Mouse (Mus musculus) thymus, postnatal 10 days (tissue): ENCODE results near the gene Lrrc74b.
"Not testable (repeated sequence)": the region's sequence is repeated elsewhere in the genome, so short reads cannot be mapped to it uniquely, and the experiment has no call there.

Experiments
- DNase-seq, 2 experiments: peaks; one replicate each; pipeline ENCODE4 v3.0.0; 2021; ENCODE audit warnings: low spot score in 2 of 2

The Lrrc74b gene

DNA sequence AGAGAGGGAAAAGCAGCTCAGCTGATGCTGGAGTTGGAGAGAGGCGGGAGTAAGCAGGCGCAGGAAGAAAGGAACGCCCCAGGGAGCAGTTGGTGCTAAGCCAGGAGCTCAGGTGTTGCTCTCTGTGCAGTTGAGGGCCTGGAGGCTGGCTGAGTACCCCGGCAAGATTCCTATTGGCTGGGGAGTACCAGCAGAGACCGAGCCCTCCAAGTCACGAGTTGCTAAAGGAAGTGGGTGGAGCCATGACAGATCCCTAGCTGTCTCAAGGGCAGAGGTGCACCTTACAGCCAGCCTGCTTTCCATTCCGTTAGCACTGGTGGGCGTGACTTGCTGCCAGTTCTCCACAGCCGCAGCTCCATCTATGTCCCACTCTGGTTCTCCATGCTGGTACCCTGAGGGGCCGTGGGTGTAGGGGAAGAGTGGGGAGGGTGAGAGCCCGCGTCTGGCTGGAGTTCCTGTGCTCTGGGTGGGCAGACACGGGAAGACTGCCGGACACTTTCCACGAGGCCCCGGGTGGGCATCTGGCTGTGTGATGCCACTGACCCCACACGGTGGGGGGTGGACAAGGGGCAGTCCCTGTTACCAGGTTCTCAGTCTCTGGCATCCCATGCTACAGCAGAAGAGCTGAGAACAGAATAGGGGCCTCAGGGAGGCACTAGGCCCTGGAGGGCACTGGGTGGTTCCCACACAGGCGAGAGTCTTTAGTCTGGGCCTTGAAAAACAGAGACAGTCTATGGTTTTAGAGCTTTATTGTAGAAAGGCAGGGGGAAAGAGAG, 6.9 kb downstream of the Lrrc74b start:
- peak; percentile 68 to 70 for DNase-seq

DNA sequence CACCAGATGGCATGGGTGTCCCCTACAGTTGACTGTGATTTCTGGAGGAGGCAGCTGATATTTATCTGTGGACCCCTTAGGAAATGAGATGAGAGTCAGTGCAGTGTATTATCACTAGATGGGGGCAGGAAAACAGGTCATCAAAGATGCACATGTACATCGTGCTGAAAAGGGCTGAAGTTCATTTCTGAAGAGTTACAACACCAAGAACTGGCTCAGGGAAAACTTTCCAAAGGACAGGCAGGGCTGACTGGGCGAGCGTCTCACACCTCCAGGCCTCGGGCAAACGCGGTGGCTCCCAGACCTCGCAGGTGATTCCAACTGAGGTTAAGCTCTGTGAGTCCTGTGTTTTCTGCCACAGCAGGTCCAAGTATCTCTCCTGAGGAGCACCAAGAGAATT, 8.2 kb downstream of the Lrrc74b start:
- no peak for DNase-seq

DNA sequence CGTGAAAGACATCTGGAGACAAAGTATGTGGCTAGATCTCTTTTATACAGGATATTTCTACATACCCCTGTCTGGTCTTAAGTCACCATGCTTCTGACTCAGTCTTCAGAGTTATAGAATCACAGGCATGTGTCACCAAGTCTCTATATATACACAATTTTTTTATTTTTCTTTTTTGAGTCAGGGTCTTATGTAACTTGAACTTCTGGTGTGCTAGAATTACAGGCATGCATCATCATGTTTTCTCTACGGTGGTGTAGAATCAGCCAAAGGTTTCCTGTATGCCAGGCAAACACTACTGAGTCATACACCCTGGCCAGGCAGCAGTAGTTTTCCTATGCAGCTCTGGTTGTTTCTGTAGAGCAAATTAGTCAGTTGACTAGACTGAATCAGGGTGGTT, 18.4 kb downstream of the Lrrc74b start:
- no peak for DNase-seq

- no peak for DNase-seq
Observed at GRCm38 (mm10) chr16:17536584-17536983, 24.5 kb downstream of the Lrrc74b start.

DNA sequence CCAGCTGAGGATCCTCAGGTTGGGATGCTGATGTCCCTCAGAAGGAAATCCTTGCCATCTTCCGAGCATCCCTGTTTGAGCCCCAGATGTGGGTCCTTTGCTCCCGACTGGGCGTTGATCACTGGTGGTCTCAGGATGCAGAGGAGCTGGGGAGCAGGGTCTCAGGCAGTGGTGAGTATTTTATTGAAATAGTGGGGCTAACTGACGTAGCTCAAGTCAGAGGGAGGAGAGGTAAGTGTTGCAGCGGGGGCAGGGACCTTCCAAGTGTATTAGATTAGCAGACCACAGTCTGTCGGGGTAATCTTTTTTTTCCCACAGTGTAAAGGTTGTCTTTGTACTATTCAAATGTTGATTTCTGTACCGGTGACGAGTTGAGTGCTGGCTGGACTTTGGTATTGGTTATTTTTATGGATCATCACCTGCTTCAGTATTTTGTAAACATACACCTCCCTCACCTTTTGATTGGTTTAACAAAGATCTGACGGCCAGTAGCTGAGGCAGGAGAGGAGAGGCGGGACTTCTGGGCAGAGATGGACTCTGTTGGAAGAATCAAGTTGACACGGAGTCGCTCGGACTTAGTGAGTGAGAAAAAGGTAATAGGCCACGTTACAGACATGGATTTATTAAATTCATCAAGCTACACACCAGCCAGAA, 28.2 kb downstream of the Lrrc74b start:
- no peak for DNase-seq

- DNase-seq: no peak
Observed at GRCm38 (mm10) chr16:17532271-17532670, 28.8 kb downstream of the Lrrc74b start.

DNA sequence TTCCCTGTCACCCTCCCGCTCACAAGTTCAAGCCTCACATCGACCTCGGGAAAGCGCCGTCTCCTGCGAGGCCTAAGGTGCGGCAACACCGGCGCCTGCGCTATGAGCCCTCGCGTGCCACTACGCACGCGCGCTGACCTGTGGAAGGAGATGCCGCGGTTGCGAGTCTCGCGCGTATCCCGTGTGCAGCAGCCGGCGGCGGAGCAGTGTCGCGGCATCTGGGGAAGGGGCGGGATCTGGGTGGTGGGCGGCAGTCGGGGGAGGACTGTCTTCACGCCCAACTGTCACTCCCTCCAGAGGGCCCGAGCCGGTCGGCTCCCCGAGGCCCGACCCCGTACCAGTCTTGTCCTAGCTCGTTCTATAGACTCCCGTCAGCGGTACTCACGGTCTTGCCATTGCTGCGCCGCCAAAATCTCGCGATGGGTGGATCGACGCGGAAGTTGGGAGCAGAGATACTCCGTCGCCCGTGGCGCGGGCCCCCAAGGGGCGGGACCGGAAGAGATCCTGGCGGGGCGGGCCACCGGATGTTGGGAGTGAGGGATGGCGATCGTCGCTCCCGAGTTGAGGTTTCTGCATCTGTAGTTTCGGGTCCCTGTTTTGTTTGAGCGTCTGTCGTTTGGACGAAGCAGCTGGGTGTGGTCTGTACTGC, 30.3 kb downstream of the Lrrc74b start, which contains the start of gene Thap7:
Gene Thap7 (minus strand): TSS at position 497 of the 649 bp plus-strand sequence.
- DNase-seq: peak; percentile 95 to 98

GRCm38 (mm10) chr16:17529981-17530586, 31.0 kb downstream of the Lrrc74b start:
- DNase-seq: no peak

DNA sequence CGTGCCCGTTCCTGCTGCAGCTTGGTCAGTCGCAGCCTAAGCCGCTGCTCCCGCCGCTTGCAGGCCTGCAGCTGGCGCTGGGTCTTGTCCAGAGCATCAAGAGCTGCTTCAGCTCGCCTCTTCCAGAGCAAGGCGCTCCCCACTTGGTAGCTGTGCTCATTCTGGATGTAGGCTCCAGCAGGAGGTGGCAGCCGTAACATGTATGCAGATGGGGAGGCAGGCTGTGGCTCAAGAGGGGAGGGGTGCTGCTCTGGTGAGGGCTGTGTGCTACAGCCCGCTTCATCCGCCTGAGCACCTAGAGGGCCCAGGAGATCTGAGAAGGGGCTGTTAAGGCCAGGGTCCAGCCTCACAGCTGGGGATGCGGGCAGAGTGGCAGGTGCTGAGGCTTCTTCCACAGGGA, 32.8 kb downstream of the Lrrc74b start:
- no peak for DNase-seq

DNA sequence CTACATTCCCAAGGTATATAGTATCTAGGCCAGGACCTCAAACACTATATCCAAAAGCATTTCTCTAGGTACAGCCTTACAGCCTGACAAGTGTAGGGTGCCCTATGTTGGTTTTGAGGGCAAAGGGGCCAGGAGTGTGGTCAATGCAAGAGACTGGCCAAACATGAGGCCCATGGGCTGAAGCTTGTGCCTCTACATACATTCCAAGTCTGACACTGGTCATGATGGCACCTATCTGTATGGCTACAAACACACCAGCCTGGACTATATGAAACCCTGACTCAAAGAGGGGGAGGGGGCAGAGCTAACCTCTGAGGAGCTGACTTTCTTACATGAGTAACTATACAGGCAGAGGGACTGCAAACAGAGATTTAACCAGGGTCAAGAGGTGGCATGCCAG, 33.4 kb downstream of the Lrrc74b start:
- no peak for DNase-seq

GRCm38 (mm10) chr16:17526223-17526622, 34.8 kb downstream of the Lrrc74b start:
- DNase-seq: no peak

DNA sequence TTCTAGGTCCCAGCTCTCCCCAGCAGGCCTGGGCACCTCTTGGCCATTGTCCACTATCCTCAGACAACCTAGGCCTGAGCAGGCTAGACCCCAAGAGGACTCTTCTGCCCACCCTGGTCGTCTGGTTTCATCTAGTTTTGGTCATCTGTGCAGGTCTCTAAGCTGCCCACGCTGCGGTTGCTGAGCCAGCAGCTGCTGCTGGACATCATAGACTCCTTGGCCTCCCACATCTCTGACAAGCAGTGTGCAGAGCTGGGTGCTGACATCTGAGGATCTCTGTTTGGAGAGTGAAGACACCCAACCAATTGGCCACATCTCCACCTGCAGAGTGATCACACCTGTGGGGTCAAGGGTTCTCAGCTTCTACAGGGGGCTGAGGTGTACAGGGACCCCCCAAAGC, 35.5 kb downstream of the Lrrc74b start:
- DNase-seq: no peak

GRCm38 (mm10) chr16:17524156-17524555, 36.9 kb downstream of the Lrrc74b start:
- DNase-seq: no peak

DNA sequence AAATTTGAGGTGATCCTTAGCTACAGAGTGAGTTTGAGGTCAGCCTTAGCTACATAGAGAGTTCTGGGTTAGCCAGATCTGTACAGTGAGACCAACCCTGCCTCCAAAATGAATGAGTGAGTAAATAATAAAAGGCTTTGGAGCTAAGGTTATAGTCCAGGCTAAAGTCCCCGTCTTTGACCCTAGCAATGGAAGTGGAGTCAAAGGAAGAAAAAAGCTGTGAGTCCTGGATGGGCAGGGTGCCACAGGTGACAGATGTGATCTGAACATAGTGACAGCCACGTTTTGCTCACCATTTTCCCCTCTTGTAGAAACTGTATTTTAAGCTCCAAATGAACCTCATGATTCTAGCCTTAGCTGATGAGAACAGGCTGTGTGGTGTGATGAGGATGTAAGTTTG, 42.1 kb downstream of the Lrrc74b start:
- no peak for DNase-seq

DNA sequence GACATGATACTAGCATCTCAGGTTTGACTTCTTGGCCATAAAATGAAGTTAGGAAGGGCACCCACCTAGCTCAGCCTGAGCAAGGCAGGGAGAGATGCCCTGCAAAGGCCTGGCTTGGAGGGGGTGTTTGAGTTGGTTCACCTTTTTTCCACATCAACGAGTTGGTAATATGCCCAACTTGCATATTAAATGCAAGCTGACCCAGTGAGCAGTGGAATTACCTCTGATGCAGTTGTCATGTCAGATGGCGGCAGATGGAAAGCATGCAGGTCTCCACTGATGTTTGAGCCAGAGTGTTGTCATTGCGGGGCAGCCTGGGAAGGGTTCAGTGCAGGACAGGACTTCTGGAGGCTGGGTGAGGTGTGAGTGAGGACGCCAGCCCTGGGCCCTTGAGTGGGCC, 49.6 kb downstream of the Lrrc74b start:
- no peak for DNase-seq

DNA sequence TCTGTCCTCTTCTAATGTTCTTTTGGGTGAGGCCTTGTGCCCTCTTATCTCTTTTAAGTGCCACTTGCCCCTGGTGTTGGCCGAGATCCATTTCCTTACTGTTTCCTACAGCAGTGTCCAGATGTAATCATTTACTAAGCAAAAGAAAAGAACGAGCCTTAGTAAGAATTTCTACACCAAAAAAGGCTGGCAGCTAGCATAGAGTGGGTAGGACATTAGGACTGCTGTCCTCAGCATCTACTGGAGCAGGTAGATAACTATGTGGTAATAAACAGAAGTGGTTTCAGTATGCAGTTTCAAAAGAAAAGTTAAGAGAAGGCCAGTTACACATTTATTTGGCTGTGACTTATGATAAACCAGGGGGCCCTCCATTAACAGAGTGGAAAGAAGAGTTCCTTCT, 50.4 kb downstream of the Lrrc74b start:
- no peak for DNase-seq

DNA sequence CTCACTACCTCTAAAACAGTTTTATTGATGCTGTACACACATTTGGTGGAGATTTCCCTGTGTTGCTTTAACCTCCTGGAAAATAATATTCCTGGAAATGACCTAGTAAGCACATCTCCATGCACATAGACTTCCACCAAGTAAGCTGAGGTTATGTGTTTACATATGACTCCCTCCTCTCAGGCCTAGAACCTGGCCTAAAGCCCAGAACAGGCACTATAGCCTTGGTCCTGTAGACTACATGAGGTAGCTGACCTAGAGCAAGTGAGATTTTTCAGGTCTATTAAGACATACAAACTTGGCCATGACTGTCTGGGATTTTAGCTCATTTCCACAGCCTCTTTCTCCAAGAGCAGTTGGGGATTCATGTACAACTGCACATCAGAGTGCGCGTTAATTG, 50.9 kb downstream of the Lrrc74b start:
- DNase-seq: no peak

DNA sequence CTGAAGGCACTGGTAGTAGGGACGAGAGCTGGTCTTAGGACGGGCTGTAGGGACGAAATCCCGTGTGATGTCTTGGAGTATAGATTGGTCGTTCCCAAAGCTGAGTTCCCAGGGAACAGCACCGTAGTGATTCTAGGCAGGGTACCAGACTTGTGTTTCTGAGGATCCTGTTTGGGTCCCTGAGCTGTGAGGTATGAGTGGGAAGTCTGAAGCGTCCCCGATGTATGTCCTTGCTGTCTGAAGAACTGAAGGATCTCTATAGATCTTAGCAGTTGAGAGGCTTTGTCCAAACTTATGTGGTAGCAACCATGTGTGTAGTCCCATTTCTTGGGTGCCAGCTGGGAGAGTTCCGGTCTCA, 51.8 kb downstream of the Lrrc74b start:
- DNase-seq: no peak

DNA sequence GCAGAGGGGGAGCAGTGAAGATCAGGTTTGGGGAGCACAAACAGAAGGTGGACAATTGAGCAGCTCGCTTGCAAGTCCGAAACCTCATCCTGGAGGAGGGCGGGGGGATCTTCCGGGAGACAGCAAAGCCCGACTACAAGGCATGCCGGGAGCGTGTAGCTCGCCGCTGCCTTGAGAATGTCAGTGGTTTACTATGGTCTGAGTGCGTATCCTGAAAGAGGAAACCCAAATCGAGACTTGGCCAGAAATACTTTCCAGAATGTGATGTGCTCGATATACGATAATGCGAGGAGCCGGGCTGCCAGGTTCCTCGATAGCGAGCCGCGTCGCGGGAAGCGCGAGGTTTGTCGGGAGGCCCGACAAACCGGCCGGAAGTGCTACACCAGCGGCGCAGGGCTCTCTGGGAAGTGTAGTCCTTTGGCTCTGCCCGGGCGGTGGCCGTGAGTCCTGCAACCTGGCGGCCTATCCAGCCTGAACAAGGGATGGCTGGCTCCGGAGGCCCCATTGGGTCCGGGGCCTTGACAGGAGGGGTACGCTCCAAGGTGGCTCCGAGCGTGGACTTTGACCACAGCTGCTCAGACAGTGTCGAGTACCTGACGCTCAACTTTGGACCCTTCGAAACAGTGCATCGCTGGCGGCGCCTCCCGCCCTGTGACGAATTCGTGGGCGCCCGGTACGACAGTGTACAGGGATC, 52.4 kb downstream of the Lrrc74b start, which contains the start of gene Lztr1:
Gene Lztr1 (plus strand): TSS at position 143 of the 694 bp plus-strand sequence.
- peak; percentile 77 to 79 for DNase-seq

DNA sequence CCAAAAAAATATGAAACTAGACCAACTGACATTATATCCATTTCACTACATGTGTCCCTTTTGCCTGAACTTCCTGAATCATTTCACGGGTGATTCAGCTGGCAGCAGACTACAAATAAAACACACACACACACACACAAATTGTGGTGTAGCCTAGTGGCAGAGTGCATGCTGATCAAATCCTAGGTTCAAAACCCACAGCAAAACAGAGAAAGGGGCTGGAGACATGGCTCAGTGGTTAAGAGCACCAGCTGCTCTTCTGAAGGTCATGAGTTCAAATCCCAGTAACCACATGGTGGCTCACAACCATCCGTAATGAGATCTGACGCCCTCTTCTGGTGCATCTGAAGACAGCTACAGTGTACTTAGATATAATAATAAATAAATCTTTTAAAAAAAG, 53.0 kb downstream of the Lrrc74b start:
- DNase-seq: not testable (repeated sequence)

DNA sequence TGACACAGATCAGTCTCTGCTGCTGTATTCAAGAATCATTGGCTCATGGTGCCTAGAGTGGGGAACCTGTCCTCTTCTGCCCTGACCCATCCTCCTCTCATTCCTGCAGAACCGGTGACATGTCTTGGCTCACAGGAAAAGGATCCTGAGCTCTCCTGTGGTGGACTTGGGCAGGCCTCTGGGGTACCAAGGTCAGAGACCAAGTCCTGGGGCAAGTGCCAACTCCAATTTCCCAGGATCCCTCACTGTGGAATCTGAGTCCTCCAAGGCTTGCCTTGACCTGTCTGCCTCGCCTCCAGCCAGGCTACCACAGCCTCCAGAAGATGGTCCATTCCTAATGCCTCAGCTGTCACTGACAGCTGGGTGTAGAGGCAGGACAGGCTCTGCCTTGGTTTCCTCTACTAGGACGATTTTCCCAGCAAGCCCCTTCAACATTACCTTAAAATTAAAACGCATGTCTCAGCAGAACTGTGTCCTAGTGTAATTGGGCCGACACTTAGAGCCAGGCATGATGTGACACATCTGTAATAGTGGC, 54.0 kb downstream of the Lrrc74b start:
- DNase-seq: no peak

DNA sequence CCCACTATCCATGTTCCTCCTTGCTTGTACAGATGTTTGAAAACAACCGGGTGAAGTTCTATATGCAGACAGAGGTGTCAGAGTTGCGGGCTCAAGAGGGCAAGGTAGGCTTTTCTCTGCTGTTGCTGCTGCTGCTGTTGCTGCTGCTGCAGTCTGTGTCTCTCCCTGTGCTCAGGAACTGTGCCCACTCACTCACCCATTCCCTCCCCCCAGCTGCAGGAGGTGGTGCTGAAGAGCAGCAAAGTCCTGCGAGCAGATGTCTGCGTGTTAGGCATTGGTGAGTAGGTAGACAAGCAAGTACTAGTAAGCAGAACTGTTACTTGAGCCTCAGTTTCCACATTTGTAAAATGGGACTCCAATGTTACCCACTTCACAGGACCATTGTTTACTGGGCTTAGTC, 58.4 kb downstream of the Lrrc74b start:
- no peak for DNase-seq
